Mouse (Mus musculus): ENCODE results near the gene Necap2. TPM values are rescaled to one million over a fixed set of nuclear protein-coding genes. Genes with fewer than 3 reads are reported as not detected.

Necap2 gene
- polyA plus RNA-seq, 1 experiment, result not detected

GRCm38 (mm10) chr4:141086862-141087261, 8.7 kb upstream of the Necap2 start:
- Histone ChIP-seq H3K4me3 (ENCODE audit: insufficient read depth, low read depth, low read length) (no peak overlapping the region), H3K27ac (ENCODE audit: insufficient read depth, low read depth, low read length) (no peak overlapping the region), H3K4me1 (ENCODE audit: control insufficient read depth, insufficient read depth, low read length) (0 out of 2 replicates have a peak, but pooled peaks cover 6% of the 10 kb centered on the region)
- no peak for TF ChIP-seq POLR2A (IDR thresholded peaks at IDR 0.05; ENCODE audit: insufficient read depth, low read depth, low read length)
- TF ChIP-seq CTCF (IDR thresholded peaks at IDR 0.05; ENCODE audit: insufficient read depth, low read depth, low read length), result no peak
- WGBS, result 80% methylated on average over 10 of the region's 10 CpGs

DNA sequence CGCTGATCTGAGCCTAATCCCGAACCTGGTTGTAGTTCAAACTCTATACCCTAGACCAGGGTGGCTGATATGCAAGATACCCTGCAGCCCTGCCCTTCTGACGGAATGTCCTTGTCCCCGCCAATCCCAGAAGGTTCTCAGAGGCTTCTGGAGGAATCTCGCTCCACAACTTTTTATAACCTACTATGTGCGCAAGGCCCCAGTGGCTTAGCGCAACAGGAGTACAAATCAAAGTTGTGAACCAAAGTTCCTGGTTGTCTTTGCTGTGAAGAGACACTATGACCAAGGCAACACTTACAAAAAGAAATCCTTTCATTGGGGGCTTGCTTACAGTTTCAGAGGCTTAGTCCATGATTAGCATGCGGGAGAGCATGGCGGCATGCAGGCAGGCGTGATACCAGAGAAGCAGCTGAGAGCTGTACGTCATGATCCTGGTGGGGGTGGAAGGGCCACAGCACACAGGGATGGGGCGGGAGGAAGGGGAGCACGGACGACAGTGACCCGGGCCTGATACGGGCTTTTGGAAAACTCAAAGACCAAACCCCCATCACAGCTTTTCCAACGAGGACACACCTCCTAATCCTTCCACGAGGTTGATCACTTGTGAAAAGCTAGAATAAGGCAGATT, 467 bp upstream of the Necap2 start:
- no peak overlapping the region for H3K4me3 ChIP-seq (ENCODE audit: insufficient read depth, low read depth, low read length)
- peaks cover 19% of the 10 kb centered on the region for H3K4me1 ChIP-seq (ENCODE audit: control insufficient read depth, insufficient read depth, low read length)
- H3K27ac ChIP-seq (ENCODE audit: insufficient read depth, low read depth, low read length), result no peak overlapping the region
- no peak for TF ChIP-seq CTCF (IDR thresholded peaks at IDR 0.05; ENCODE audit: insufficient read depth, low read depth, low read length)
- TF ChIP-seq POLR2A (IDR thresholded peaks at IDR 0.05; ENCODE audit: insufficient read depth, low read depth, low read length), result no peak
- WGBS, result 67% methylated on average over 18 of the region's 18 CpGs

- no peak for TF ChIP-seq POLR2A (IDR thresholded peaks at IDR 0.05; ENCODE audit: insufficient read depth, low read depth, low read length)
- TF ChIP-seq CTCF (IDR thresholded peaks at IDR 0.05; ENCODE audit: insufficient read depth, low read depth, low read length), result no peak
- 75% methylated on average over 17 of the region's 17 CpGs for WGBS
- Histone ChIP-seq H3K4me3 (ENCODE audit: insufficient read depth, low read depth, low read length) (peak overlapping the region; percentile 100), H3K27ac (ENCODE audit: insufficient read depth, low read depth, low read length) (no peak overlapping the region), H3K4me1 (ENCODE audit: control insufficient read depth, insufficient read depth, low read length) (peaks cover 19% of the 10 kb centered on the region)
Observed at GRCm38 (mm10) chr4:141076761-141077506, 1.2 kb downstream of the Necap2 start.

GRCm38 (mm10) chr4:141074109-141074508, 4.0 kb downstream of the Necap2 start:
- Histone ChIP-seq H3K4me3 (ENCODE audit: insufficient read depth, low read depth, low read length) (no peak overlapping the region), H3K4me1 (ENCODE audit: control insufficient read depth, insufficient read depth, low read length) (peaks cover 20% of the 10 kb centered on the region), H3K27ac (ENCODE audit: insufficient read depth, low read depth, low read length) (no peak overlapping the region)
- 81% methylated on average over 4 of the region's 4 CpGs for WGBS
- no peak for TF ChIP-seq POLR2A (IDR thresholded peaks at IDR 0.05; ENCODE audit: insufficient read depth, low read depth, low read length)
- TF ChIP-seq CTCF (IDR thresholded peaks at IDR 0.05; ENCODE audit: insufficient read depth, low read depth, low read length), result no peak

GRCm38 (mm10) chr4:141073661-141074060, 4.5 kb downstream of the Necap2 start:
- Histone ChIP-seq H3K4me1 (ENCODE audit: control insufficient read depth, insufficient read depth, low read length) (peaks cover 20% of the 10 kb centered on the region), H3K4me3 (ENCODE audit: insufficient read depth, low read depth, low read length) (no peak overlapping the region), H3K27ac (ENCODE audit: insufficient read depth, low read depth, low read length) (no peak overlapping the region)
- WGBS, result 68% methylated on average over 9 of the region's 9 CpGs
- TF ChIP-seq CTCF (IDR thresholded peaks at IDR 0.05; ENCODE audit: insufficient read depth, low read depth, low read length) (no peak), POLR2A (IDR thresholded peaks at IDR 0.05; ENCODE audit: insufficient read depth, low read depth, low read length) (no peak)

DNA sequence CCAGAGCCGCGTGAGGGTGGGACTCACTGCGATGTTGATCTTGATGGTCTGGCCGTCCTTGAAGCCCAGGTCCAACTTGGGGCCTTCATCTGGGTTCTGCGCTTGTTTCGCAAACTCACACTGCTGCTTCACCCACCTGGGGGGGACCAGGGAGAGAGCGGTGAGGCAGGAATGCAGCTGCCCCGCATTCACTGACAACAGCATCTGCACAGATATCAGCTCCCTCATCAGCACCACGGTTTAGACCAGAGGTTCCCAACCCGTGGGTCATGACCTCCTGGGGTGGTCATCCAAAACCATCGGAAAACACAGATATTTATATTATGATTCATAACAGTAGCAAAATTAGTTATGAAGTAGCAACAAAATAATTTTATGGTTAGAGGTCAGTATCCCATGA, 5.7 kb downstream of the Necap2 start:
- WGBS, result 92% methylated on average over 11 of the region's 11 CpGs

GRCm38 (mm10) chr4:141069731-141070130, 8.4 kb downstream of the Necap2 start:
- TF ChIP-seq POLR2A (IDR thresholded peaks at IDR 0.05; ENCODE audit: insufficient read depth, low read depth, low read length) (no peak), CTCF (IDR thresholded peaks at IDR 0.05; ENCODE audit: insufficient read depth, low read depth, low read length) (peak; percentile 39; the same call in 1 of the 2 replicates)
- H3K27ac ChIP-seq (ENCODE audit: insufficient read depth, low read depth, low read length), result no peak overlapping the region
- 47% methylated on average over 4 of the region's 4 CpGs for WGBS
- no peak overlapping the region for H3K4me3 ChIP-seq (ENCODE audit: insufficient read depth, low read depth, low read length)
- H3K4me1 ChIP-seq (ENCODE audit: control insufficient read depth, insufficient read depth, low read length), result peaks cover 5% of the 10 kb centered on the region

More for the DNA sequence above, 5.7 kb downstream of the Necap2 start:
- TF ChIP-seq POLR2A (IDR thresholded peaks at IDR 0.05; ENCODE audit: insufficient read depth, low read depth, low read length) (no peak), CTCF (IDR thresholded peaks at IDR 0.05; ENCODE audit: insufficient read depth, low read depth, low read length) (no peak)
- Histone ChIP-seq H3K4me1 (ENCODE audit: control insufficient read depth, insufficient read depth, low read length) (peaks cover 19% of the 10 kb centered on the region), H3K4me3 (ENCODE audit: insufficient read depth, low read depth, low read length) (no peak overlapping the region), H3K27ac (ENCODE audit: insufficient read depth, low read depth, low read length) (no peak overlapping the region)

DNA sequence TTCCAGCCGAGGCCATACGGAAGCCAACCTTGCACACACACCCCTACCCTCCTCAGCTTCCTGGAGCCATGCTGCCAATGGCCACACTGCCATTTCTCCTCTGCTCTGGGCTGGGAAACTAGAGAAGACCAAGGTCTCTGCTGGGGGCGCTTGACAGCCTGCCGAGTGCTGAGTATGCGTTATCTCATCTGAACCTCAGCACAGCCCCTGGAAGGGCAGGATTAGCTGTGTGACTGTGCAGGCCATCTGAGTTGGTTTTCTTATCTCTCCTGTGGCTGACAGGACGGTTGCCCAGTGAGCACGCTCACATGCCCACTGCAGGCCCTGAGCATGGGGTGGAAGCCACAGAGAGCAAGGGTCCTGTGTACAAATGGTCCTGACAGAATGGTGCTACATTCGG, 9.5 kb downstream of the Necap2 start:
- H3K27ac ChIP-seq (ENCODE audit: insufficient read depth, low read depth, low read length), result no peak overlapping the region
- 94% methylated on average over 8 of the region's 8 CpGs for WGBS
- no peak overlapping the region for H3K4me3 ChIP-seq (ENCODE audit: insufficient read depth, low read depth, low read length)
- H3K4me1 ChIP-seq (ENCODE audit: control insufficient read depth, insufficient read depth, low read length), result peaks cover 9% of the 10 kb centered on the region
- no peak for TF ChIP-seq CTCF (IDR thresholded peaks at IDR 0.05; ENCODE audit: insufficient read depth, low read depth, low read length)

DNA sequence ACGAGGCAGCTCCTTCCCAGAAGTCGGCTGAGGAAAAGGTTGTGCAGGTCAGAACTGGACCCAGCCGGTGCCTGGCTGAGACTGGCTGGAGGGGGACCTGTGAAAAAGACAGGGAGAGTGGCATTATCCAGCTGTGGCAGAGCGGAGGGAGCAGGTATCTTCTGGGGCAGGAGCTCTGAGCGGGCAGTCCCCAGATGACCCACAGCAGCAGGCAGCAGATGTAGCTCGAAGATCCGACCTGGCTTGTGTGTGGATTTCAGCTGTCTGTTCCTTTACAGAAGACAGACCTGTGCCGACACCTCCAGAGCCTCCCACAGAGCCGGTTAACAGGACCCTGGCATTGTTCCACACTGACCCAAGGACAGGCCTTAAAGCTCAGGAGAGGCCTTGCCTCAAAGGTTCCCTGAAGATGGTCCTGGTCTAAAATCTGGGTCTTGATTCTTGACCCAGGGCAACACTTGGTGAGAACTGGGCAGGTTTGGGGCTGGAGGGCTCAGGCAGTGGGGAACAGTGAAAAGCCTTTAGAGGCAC, 10.6 kb downstream of the Necap2 start:
- H3K4me1 ChIP-seq (ENCODE audit: control insufficient read depth, insufficient read depth, low read length), result peaks cover 9% of the 10 kb centered on the region
- WGBS, result 78% methylated on average over 9 of the region's 9 CpGs
- TF ChIP-seq POLR2A (IDR thresholded peaks at IDR 0.05; ENCODE audit: insufficient read depth, low read depth, low read length) (no peak), CTCF (IDR thresholded peaks at IDR 0.05; ENCODE audit: insufficient read depth, low read depth, low read length) (no peak)
- no peak overlapping the region for H3K27ac ChIP-seq (ENCODE audit: insufficient read depth, low read depth, low read length)
- H3K4me3 ChIP-seq (ENCODE audit: insufficient read depth, low read depth, low read length), result no peak overlapping the region
